Mouse (Mus musculus): ENCODE results near the gene Afmid.
A peak's percentile ranks its signal among the peaks of the same experiment; 100 is the strongest.
"Not testable (repeated sequence)": the region's sequence is repeated elsewhere in the genome, so short reads cannot be mapped to it uniquely, and the experiment has no call there.

The Afmid gene

DNA sequence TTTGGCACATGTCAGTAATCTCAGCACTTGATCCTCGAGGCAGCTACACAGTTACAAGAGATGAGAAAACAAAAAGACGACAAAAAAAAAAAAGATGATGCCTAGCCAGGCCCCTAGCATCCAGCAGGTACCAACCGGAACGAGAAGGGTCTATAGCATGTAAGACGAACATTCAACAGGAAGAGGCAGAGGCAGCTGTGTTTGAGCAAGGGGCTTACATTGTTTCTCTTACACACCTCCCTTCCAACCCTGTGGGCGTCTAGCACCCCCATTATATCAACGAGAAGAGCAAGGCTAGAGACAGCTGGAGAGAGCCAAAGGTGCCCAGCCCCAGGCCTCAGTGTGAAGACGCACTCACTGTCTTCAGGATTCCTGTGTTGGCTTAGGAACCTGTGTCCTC lies 1.2 kb downstream of the Afmid start:
- DNase-seq = no peak

DNA sequence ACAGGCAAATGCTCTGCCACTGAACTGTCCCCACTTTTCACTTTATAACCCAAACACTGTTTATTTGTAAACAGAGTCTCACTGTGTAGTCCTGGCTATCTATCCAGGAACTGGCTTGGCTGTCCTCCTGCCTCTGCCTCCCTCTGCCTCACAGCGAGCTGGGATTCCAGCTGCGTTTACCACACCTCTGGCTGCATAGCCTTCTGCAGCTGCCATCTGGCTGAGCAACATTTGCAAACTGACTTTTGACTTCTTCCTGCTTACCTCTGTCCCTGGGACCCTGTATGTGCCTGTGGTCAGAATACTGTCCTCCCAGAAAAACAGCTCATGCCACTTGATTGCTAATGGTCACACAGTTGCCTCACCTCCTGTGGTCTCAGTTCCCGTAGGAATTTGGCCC lies 1.7 kb downstream of the Afmid start:
- no peak for DNase-seq

- DNase-seq = peak; percentile 64 to 67
Observed at GRCm38 (mm10) chr11:117828149-117828887, 2.6 kb downstream of the Afmid start.

DNA sequence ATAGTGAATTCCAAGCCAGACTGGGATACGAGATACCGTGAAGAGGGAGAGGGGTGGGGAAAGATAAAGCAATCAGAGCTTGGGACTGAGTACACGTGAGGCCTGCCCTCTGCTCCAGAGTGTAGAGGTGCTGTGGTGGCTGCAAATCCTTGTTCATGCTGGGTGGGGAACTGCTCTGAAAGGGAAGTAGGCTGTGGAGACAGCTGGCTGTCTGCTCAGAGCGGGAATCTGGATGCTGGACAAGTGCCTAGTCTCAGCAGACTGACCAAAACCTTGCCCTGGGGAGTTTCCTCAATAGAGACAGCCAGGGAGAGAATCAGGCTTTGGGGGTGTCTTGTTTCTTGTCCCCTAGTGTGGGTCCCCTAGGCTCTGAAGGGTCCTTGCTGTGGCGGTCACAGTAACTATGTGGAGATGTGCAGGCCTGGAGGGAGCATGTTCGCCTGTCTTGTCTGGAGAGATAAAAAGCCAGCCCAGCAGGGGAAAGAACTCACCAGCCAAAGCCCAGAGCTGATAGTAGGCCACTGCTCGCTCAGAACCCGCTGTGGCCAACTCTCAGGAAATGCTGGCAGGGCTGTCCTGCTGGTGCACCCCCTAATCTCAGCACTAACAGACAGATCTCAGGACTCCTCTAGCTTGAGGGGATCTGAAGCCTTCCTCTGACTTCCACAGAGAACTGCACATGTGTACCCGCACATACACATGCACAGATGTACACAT lies 3.3 kb downstream of the Afmid start:
- DNase-seq = peak; percentile 50 to 52

GRCm38 (mm10) chr11:117829671-117830215 lies 4.0 kb downstream of the Afmid start:
- peak in 1 of 2 experiments; percentile 32 for DNase-seq

GRCm38 (mm10) chr11:117830401-117830800 lies 4.7 kb downstream of the Afmid start:
- peak in 1 of 2 experiments; percentile 35 for DNase-seq

GRCm38 (mm10) chr11:117832086-117832969 lies 6.6 kb downstream of the Afmid start:
- peak; percentile 81 to 85 for DNase-seq

- not testable (repeated sequence) for DNase-seq
Observed at GRCm38 (mm10) chr11:117833509-117833908, 7.8 kb downstream of the Afmid start.

DNA sequence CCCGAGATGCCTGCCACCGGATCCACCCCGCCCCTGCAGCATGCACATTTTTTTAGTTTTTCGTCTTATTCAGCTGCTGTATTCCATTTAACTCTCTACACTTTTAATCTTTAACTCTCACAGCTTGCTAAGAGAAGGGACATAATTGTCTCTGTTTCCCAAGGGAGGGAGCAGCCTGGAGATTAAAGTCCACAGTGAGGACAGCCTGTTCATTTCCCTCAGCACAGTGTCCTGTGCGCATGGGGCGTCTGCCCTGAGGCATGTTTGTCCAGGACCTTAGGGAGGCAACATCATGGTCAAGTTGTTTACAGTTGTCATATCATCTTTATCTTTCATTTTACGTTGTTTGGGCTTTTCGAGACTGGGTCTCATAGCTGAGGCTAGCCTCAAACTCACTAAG lies 8.4 kb downstream of the Afmid start:
- no peak for DNase-seq

DNA sequence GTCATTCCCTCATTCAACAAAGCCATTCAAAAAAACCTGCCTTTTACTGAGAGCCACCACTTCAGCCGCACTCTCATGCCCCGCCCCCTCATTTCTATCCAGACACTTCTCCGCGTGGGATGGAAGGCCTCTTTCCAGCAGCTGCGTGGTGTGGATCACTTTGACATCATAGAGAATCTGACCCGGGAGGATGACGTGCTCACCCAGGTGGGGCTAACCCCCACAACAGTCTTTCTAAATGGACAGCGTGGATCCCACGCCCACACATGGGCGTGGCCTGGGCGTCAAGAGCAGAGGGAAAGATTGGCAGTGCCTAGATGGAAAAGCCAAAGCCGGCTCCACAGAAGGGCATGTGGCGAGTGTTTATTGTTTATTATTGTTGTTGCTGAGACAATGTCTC lies 10.6 kb downstream of the Afmid start:
- DNase-seq = peak; percentile 58 to 67

DNA sequence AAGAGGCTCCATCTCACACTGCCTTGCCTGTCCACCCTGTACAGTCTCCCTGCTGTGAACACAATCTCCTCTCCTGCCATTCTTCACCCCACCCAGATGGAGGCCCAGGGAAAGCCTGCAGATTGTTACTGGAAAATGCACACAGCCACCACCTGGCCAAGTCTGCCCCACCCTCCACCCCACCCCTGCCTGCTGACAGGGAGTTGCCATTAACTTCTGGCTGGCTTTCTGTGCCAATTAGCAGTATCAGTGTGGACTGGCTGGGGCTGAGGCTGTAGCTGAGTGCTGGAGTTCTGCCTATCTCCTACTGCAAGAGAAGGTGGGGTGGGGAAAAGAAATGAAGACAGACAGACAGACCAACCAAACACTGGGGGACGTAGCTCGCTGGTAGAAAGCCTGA lies 12.8 kb downstream of the Afmid start:
- no peak for DNase-seq

DNA sequence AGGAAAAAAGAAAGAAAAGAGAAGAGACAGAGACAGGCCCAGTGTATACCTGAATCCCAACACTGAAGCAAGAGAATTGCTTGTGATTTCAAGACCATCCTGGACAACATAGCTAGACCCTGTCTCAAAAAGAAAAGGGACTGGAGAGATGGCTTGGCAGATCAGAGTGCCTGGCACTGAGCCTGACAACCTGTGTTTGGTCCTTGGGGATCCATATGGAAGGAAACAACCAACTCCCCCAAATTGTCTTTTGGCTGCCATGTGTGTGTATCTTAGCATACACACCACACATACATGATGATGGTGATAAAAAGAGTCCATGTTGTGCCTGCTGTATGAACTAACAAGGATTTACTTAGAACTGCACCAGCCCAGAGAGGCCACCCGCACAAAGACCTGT lies 13.3 kb downstream of the Afmid start:
- no peak for DNase-seq

DNA sequence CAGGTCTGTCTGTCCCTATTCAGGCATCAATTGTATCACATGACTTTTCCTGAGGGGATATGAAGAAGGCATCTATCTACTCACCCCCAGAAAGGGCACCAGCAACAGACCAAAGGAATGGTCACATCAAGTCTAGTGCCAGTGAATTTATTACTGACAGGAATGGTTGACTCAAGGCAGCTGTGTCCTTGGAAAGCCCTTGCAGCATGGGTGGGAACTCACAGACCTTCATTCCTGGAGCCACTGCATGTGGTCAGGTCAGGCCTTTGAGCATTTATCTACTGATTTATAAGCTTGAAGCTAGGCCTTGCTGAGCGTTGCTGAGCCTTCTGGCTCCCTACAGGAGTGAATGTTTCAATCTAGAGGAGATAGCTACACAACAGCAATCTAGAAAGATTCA lies 15.2 kb downstream of the Afmid start:
- no peak for DNase-seq

DNA sequence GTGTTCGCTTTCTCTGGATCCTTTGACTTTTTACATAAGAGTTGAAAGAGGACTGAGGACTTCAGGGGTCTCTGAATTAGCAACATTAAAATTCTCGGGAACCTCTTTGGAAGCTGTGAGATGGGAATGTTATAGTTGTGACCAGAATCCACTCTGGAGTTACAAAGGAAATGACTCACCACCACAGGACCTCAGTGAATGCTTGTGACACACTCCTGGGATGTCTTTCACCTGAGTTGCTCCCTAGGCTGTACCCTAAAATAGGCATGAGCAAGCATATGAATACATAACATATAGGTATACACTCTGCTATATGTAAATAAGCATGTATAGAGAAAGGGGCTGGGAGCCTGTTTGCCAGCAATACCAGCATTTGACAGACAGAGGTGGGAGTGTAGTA lies 17.7 kb downstream of the Afmid start:
- no peak for DNase-seq

- peak in 1 of 2 experiments; percentile 42 for DNase-seq
Observed at GRCm38 (mm10) chr11:117844997-117845396, 19.3 kb downstream of the Afmid start.

DNA sequence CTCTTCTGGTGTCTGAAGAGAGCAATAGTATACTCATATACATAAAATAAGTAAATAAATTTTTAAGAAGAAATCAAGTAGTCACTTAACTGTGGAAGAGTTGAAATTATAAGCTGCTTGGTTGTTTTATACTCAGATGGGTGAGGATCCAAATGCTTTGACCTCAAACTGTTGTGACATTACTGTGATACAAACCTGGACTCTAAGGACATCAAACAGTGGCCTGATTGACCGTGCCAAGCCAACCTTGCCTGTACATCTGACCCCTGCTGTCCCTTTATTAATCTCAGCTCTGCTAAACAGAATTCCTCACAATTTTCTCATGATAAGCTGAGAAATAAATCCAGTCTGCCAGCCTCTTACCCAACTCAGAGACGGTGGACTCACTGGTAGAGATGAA lies 19.9 kb downstream of the Afmid start:
- DNase-seq = no peak

DNA sequence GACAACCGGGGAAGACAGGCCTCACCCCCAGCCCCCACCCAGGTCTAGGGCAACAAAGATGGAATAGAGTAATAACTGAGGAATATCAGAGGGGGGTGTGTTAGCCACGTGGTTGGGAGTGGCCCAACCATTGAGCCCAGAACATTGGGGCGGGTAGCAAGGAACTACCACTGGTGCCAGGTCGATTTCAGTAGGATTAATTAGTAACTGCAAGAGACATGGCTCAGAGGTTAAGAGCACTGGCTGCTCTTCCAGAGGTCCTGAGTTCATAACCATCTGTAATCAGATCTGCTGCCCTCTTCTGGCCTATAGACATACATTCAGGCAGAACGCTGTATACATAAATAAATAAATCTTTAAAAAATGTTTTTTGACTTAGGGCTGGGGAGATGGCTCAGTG lies 20.9 kb downstream of the Afmid start:
- DNase-seq = no peak

- DNase-seq = no peak
Observed at GRCm38 (mm10) chr11:117847593-117848215, 22.0 kb downstream of the Afmid start.

DNA sequence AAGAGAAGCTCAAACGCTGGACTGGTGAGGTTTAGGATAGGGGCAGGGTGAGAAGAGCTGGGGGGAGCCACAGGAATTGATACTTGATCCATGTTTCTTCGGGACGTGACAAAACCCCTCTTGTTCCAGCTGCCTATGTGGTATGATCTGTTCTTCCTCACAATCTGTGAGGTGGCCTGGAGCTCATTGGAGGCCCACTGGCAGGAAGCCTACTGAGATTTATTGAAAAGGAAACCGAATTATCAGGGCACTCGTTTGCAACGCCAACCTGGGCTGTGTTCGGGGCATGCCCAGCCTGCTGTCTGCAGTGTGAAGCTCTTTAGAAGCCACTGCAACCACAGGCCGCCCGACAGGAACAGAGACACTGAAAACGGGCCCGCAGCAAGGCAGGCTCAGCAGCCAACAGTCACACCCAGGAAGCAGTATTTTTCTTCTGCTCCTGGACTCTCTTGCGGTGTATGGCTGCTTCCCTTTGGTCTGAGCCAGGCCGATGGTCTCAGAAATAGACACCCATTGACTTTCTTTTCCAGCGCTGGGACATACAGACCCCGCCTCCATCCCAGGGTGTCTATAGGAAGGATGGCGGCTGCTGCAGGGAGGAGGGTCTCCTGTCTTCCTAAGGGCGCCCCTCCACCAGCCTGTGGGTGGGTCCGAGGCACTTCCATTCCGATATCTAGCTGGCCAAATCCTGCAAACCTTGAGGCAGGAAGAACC lies 22.7 kb downstream of the Afmid start:
- DNase-seq = peak; percentile 44 to 45

GRCm38 (mm10) chr11:117848985-117849671 lies 23.4 kb downstream of the Afmid start, which contains the start of gene Birc5:
Gene Birc5 (plus strand): TSS chr11:117849251.
- DNase-seq = peak; percentile 95 to 96

DNA sequence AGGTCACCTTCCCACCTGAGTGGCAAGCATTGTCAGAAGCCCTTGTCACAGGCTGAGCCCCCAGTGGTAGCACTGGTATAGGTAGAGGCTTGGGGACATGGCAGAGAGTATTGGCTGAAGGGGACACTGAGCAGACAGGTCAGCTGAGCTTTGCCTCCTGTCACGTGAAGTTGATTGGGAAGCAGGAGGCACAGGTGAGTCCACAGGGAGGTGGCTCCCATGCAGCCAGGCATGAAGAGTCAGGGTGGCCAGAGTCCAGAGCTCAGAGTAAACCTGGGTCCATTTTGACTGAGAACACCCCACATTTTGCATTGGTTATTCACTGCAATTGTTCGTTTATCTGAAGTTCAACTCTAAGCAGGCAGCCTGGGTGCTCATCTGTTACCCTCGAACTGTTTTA lies 27.2 kb downstream of the Afmid start:
- no peak for DNase-seq

All from lung, adult 18-20 months (tissue).